Mouse (Mus musculus): Measurements from ENCODE around the gene Cx3cr1. TPM values are rescaled to one million over a fixed set of nuclear protein-coding genes. Genes with fewer than 3 reads are reported as not detected.

Gene Cx3cr1
- polyA plus RNA-seq, 1 experiment: 0.01 TPM

- Histone ChIP-seq H3K9me3 (ENCODE audit: control insufficient read depth, low read length) (no peaks in the 10 kb centered on the region), H3K4me3 (replicated peaks) (no peak overlapping the region), H3K27me3 (ENCODE audit: control insufficient read depth) (no peaks in the 10 kb centered on the region), H3K4me1 (ENCODE audit: control insufficient read depth) (no peaks in the 10 kb centered on the region), H3K36me3 (ENCODE audit: control insufficient read depth) (no peaks in the 10 kb centered on the region)
- no peak for TF ChIP-seq GATA1 (IDR thresholded peaks at IDR 0.05; ENCODE audit: low read length)
- no peak for TF ChIP-seq TAL1 (IDR thresholded peaks at IDR 0.05; ENCODE audit: low read length)
These were observed 19.4 kb upstream of the Cx3cr1 start for GRCm38 (mm10) chr9:120089125-120089524.

DNA sequence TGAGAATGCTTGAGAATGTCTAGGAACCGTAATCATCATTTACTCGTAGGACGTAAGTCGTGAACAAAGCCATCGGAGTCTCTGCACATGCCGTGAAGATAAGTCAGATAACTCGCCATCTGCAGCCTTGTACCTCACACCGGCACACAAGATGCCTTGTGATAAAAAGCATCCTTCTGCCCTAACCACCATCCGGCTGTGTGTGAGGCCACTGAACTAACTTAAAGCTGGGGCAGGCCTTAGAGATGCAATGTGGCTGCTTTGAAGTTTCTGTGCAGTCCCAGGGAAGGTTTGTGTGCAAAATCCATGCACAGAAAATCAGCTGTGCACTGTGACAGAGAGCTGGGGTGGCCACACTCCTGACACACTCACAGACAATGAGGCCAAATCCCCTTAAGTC is 14.7 kb upstream of the Cx3cr1 start:
- H3K36me3 ChIP-seq (ENCODE audit: control insufficient read depth): no peaks in the 10 kb centered on the region
- H3K9me3 ChIP-seq (ENCODE audit: control insufficient read depth, low read length): no peaks in the 10 kb centered on the region
- H3K27me3 ChIP-seq (ENCODE audit: control insufficient read depth): no peaks in the 10 kb centered on the region
- TF ChIP-seq GATA1 (IDR thresholded peaks at IDR 0.05; ENCODE audit: low read length) (no peak), TAL1 (IDR thresholded peaks at IDR 0.05; ENCODE audit: low read length) (no peak)
- no peaks in the 10 kb centered on the region for H3K4me1 ChIP-seq (ENCODE audit: control insufficient read depth)
- H3K4me3 ChIP-seq (replicated peaks): no peak overlapping the region

- H3K36me3 ChIP-seq (ENCODE audit: control insufficient read depth): no peaks in the 10 kb centered on the region
- no peak overlapping the region for H3K4me3 ChIP-seq (replicated peaks)
These were observed 13.6 kb upstream of the Cx3cr1 start for GRCm38 (mm10) chr9:120083158-120083894.

DNA sequence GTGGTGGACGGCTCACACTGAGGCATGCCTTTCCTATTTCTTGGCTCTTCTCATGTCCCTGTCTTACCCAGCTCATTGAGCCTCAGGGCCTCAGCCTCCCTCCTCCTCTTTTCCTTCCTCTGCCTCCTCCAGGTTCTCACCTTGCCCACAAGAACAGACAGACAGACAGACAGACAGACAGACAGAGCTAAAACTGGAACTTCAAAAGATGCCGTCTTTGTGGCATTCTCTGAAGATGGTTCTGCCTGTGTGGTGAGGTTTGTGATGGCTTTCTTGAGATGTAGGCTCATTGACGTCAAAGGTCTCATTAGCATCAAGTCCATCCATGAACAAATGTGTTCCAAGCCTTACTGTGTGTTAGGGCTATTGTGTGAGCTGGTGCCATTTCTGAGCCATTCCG is 13.0 kb upstream of the Cx3cr1 start:
- no peaks in the 10 kb centered on the region for H3K36me3 ChIP-seq (ENCODE audit: control insufficient read depth)
- no peaks in the 10 kb centered on the region for H3K9me3 ChIP-seq (ENCODE audit: control insufficient read depth, low read length)
- no peak overlapping the region for H3K4me3 ChIP-seq (replicated peaks)
- no peaks in the 10 kb centered on the region for H3K27me3 ChIP-seq (ENCODE audit: control insufficient read depth)
- no peaks in the 10 kb centered on the region for H3K4me1 ChIP-seq (ENCODE audit: control insufficient read depth)
- no peak for TF ChIP-seq GATA1 (IDR thresholded peaks at IDR 0.05; ENCODE audit: low read length)
- no peak for TF ChIP-seq TAL1 (IDR thresholded peaks at IDR 0.05; ENCODE audit: low read length)

More at GRCm38 (mm10) chr9:120083158-120083894, 13.6 kb upstream of the Cx3cr1 start:
- H3K27me3 ChIP-seq (ENCODE audit: control insufficient read depth): no peaks in the 10 kb centered on the region
- no peaks in the 10 kb centered on the region for H3K9me3 ChIP-seq (ENCODE audit: control insufficient read depth, low read length)
- H3K4me1 ChIP-seq (ENCODE audit: control insufficient read depth): no peaks in the 10 kb centered on the region
- TF ChIP-seq TAL1 (IDR thresholded peaks at IDR 0.05; ENCODE audit: low read length) (no peak), GATA1 (IDR thresholded peaks at IDR 0.05; ENCODE audit: low read length) (no peak)

DNA sequence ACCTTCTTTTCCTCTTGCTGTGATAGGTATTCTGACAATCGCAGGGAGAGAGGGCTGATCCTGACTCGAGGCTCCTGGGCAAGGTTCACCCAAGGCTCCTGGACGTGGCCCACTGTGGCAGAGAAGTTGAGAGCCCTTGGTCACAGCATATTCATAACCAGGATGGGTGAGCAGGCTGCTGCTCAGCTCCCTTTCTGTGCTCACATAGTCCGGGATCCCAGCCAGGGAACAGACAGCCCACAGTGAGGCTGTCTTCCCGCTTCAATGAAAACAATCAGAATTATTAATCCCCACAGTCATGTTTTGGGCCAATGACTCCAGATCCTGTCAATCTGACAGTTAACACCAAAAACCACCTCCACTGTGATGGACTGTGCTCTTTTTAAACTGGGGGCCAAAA is 12.3 kb upstream of the Cx3cr1 start:
- no peaks in the 10 kb centered on the region for H3K27me3 ChIP-seq (ENCODE audit: control insufficient read depth)
- no peaks in the 10 kb centered on the region for H3K9me3 ChIP-seq (ENCODE audit: control insufficient read depth, low read length)
- H3K4me3 ChIP-seq (replicated peaks): no peak overlapping the region
- TF ChIP-seq TAL1 (IDR thresholded peaks at IDR 0.05; ENCODE audit: low read length) (no peak), GATA1 (IDR thresholded peaks at IDR 0.05; ENCODE audit: low read length) (no peak)
- H3K36me3 ChIP-seq (ENCODE audit: control insufficient read depth): no peaks in the 10 kb centered on the region
- no peaks in the 10 kb centered on the region for H3K4me1 ChIP-seq (ENCODE audit: control insufficient read depth)

GRCm38 (mm10) chr9:120081247-120081646 is 11.6 kb upstream of the Cx3cr1 start:
- H3K36me3 ChIP-seq (ENCODE audit: control insufficient read depth): no peaks in the 10 kb centered on the region
- H3K27me3 ChIP-seq (ENCODE audit: control insufficient read depth): no peaks in the 10 kb centered on the region
- no peaks in the 10 kb centered on the region for H3K9me3 ChIP-seq (ENCODE audit: control insufficient read depth, low read length)
- H3K4me3 ChIP-seq (replicated peaks): no peak overlapping the region
- H3K4me1 ChIP-seq (ENCODE audit: control insufficient read depth): no peaks in the 10 kb centered on the region
- TF ChIP-seq GATA1 (IDR thresholded peaks at IDR 0.05; ENCODE audit: low read length) (no peak), TAL1 (IDR thresholded peaks at IDR 0.05; ENCODE audit: low read length) (no peak)

GRCm38 (mm10) chr9:120080546-120081108 is 10.9 kb upstream of the Cx3cr1 start:
- no peak for TF ChIP-seq GATA1 (IDR thresholded peaks at IDR 0.05; ENCODE audit: low read length)
- no peak for TF ChIP-seq TAL1 (IDR thresholded peaks at IDR 0.05; ENCODE audit: low read length)
- Histone ChIP-seq H3K4me3 (replicated peaks) (no peak overlapping the region), H3K9me3 (ENCODE audit: control insufficient read depth, low read length) (no peaks in the 10 kb centered on the region), H3K4me1 (ENCODE audit: control insufficient read depth) (no peaks in the 10 kb centered on the region), H3K36me3 (ENCODE audit: control insufficient read depth) (no peaks in the 10 kb centered on the region), H3K27me3 (ENCODE audit: control insufficient read depth) (no peaks in the 10 kb centered on the region)

GRCm38 (mm10) chr9:120079901-120080300 is 10.2 kb upstream of the Cx3cr1 start:
- H3K9me3 ChIP-seq (ENCODE audit: control insufficient read depth, low read length): no peaks in the 10 kb centered on the region
- H3K4me3 ChIP-seq (replicated peaks): no peak overlapping the region
- no peaks in the 10 kb centered on the region for H3K4me1 ChIP-seq (ENCODE audit: control insufficient read depth)
- TF ChIP-seq GATA1 (IDR thresholded peaks at IDR 0.05; ENCODE audit: low read length) (no peak), TAL1 (IDR thresholded peaks at IDR 0.05; ENCODE audit: low read length) (no peak)
- no peaks in the 10 kb centered on the region for H3K27me3 ChIP-seq (ENCODE audit: control insufficient read depth)
- H3K36me3 ChIP-seq (ENCODE audit: control insufficient read depth): no peaks in the 10 kb centered on the region

DNA sequence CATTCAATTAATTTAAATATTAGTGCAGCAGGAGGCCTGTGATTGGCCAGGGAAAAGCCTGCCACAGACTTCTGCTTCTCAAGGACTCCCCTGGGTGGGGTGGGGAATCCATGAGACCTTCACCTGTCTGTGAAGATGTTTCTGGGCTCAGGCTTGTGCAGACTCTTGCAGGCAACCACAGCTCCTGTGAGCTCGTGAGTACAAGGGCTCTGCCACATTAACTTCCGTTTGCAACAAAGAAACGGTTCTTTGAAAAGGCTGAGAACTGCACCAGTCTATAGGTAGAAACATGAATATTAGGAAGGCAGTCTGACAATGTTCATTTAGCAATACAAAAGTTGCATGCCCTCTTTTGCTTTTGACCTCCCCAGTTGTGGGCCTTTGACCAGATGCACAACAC is 8.6 kb upstream of the Cx3cr1 start:
- no peaks in the 10 kb centered on the region for H3K9me3 ChIP-seq (ENCODE audit: control insufficient read depth, low read length)
- H3K27me3 ChIP-seq (ENCODE audit: control insufficient read depth): no peaks in the 10 kb centered on the region
- H3K4me1 ChIP-seq (ENCODE audit: control insufficient read depth): no peaks in the 10 kb centered on the region
- no peak overlapping the region for H3K4me3 ChIP-seq (replicated peaks)
- TF ChIP-seq TAL1 (IDR thresholded peaks at IDR 0.05; ENCODE audit: low read length) (no peak), GATA1 (IDR thresholded peaks at IDR 0.05; ENCODE audit: low read length) (no peak)
- H3K36me3 ChIP-seq (ENCODE audit: control insufficient read depth): no peaks in the 10 kb centered on the region
